Mouse (Mus musculus) testis, postnatal 14 days (tissue): ENCODE data around the gene Ltbp1.
A peak's percentile ranks its signal among the peaks of the same experiment; 100 is the strongest.

Experiments
- DNase-seq: peaks from one replicate; pipeline ENCODE4 v3.0.0; 2021; ENCODE audit warnings: low spot score

The Ltbp1 gene

DNA sequence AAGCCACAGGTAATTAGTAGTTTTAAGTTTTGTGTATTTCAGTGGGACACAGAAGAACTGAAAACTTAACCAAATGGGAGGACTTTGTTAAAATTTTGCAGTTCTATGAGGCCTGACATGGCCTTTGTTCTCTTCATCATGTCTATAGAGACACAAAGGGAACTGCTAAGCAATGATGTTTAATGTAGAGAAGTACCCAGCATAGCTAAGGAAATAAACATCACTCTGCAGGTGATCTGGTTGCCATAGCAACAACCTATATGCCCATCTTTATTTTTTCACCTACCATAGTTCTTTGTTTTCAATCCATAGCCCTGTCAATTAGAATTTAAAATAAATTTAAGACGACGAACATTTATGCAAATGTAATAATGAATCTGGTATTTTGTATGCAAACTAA, 233.3 kb downstream of the Ltbp1 start:
- no peak for DNase-seq

- DNase-seq = no peak
Observed at GRCm38 (mm10) chr17:75239545-75239944, 234.2 kb downstream of the Ltbp1 start.

DNA sequence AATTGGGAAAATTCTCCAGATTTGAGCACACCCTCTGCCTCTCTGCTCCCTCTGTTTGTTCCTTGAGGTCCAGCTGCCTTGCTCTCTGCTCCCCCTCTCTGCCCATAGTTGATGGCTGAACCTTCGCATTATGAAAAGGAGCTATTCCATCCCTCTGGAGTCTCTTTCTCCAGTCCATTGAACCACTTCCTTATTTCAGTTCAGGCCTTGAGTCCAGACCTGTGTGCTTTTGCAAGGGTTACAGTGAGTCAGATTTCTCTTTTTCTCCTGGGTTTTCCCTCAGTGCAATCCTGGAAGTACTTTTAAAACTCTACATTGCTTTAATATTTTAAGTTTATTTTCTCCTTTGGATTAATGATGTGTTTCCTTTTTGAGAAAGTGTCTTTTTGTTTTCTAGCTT, 236.7 kb downstream of the Ltbp1 start:
- DNase-seq = no peak

DNA sequence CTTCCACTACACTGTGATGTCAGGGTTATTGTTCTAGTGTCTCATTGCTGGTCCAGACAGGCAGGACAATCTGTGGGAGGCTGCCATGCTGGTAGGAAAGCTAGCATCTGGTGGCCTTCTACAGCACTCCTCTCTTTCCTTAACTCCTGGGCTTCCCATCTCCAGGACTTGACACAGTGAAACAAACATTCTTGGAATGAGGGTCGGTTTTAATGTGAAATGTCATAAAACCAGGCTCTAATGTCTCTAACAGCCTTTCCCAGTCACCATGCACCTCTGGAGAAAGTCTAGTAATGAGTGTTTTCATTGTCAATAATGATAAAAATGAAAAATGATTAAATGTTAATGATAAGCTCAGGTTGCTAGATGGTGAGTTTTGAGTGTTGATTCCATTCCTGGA, 237.9 kb downstream of the Ltbp1 start:
- DNase-seq = no peak

GRCm38 (mm10) chr17:75244148-75244547, 238.8 kb downstream of the Ltbp1 start:
- no peak for DNase-seq

GRCm38 (mm10) chr17:75245085-75245484, 239.7 kb downstream of the Ltbp1 start:
- no peak for DNase-seq

DNA sequence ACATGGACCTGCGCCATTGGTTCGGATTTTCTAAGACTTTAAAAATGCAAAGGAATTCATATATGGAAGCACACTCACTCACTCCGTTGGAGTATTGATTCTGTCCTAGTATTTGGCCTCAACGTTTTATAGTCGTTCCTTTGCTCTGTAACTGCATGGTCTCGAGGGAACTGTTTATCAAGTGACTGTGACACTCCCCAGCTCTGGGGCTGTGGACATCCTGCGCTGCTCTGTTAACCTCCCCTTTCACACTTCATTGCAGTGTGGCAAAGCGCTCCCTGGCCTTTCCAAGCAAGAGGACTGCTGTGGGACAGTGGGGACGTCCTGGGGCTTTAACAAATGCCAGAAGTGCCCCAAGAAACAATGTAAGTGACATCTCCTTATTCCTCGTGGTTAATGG, 243.3 kb downstream of the Ltbp1 start:
- no peak for DNase-seq

DNA sequence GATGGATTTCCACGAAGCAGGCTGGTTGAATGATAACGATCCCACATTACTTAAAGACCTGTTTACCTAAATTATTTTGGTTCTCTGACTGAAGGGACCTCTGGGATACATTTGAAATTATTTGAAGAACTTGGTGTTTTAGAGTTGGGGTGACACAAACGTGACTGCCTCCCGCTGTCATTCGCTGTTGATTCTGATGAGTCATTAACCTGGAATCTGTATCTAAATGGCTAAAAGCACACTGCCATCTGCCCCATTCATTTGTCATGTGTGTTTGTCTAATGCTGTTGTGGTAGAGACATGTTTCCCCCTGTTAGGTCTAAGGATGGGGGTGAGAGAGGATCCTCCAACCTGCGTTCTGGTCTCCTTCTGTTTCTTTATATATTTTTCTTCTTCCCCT, 245.2 kb downstream of the Ltbp1 start:
- no peak for DNase-seq

DNA sequence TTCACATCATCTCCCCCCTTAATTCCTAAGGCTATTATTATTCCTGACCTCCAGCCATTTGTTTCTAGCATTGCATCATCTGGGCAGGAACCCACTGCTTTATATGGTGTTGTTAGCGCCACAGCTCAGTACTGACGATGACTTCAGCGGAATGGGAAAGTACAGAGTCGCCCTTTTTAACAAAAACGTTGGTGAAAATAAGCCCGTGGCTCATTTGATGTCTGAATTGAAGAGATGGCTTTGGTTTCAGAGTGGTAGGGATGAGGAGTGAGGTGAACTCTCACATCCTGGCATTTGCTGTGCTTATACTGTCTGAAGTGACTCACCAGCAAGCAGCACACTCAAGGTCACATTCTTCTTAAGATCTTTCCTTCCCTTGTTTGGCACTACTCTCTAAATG, 245.7 kb downstream of the Ltbp1 start:
- no peak for DNase-seq

GRCm38 (mm10) chr17:75252540-75252939, 247.2 kb downstream of the Ltbp1 start:
- no peak for DNase-seq

GRCm38 (mm10) chr17:75254909-75255308, 249.5 kb downstream of the Ltbp1 start:
- no peak for DNase-seq

GRCm38 (mm10) chr17:75255967-75256366, 250.6 kb downstream of the Ltbp1 start:
- DNase-seq = no peak

- DNase-seq = no peak
Observed at GRCm38 (mm10) chr17:75258427-75258826, 253.1 kb downstream of the Ltbp1 start.

- DNase-seq = no peak
Observed at GRCm38 (mm10) chr17:75263336-75263990, 258.1 kb downstream of the Ltbp1 start.

- DNase-seq = no peak
Observed at GRCm38 (mm10) chr17:75268506-75268905, 263.1 kb downstream of the Ltbp1 start.

DNA sequence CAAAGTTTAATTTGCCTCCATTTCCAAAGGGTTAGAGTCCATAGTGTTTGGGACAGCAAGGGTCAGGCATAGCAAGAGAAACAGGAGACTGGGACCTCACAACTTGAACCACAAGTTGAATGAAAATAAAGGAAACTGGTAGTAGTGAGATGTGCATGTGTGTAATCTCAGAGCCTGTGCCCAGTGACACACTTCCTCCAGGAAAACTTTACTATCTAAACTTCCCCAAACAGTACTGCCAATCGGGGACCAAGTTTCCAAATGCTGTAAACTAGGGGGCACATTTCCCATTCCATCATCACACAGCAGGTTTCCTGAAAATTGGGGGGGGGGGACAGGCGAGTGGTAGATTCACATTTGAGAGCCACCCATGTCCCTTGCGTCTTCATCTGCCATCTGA, 267.1 kb downstream of the Ltbp1 start:
- DNase-seq = no peak

GRCm38 (mm10) chr17:75273272-75273671, 267.9 kb downstream of the Ltbp1 start:
- DNase-seq = no peak

DNA sequence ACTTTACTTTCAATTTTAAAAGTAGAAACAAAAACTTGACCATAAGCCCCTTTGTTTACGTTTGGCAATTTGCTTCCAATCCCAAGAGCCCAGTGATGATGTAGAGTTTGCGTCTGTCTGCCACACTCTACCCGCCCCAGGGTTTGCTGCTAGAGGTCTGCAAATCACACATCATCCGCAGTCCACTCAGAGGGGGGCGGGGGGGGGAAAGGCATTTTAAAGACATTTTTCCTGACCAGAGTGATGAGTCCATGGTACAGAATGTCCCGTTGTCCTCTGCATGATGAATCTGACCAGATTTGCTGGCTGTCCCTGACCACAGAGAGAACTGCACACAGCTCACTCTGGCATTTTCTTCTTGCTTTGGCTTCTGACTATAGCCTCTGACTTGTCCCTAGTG, 269.9 kb downstream of the Ltbp1 start:
- no peak for DNase-seq

- DNase-seq = no peak
Observed at GRCm38 (mm10) chr17:75278106-75278505, 272.7 kb downstream of the Ltbp1 start.

GRCm38 (mm10) chr17:75278561-75278960, 273.2 kb downstream of the Ltbp1 start:
- no peak for DNase-seq

- no peak for DNase-seq
Observed at GRCm38 (mm10) chr17:75281345-75281744, 276.0 kb downstream of the Ltbp1 start.

DNA sequence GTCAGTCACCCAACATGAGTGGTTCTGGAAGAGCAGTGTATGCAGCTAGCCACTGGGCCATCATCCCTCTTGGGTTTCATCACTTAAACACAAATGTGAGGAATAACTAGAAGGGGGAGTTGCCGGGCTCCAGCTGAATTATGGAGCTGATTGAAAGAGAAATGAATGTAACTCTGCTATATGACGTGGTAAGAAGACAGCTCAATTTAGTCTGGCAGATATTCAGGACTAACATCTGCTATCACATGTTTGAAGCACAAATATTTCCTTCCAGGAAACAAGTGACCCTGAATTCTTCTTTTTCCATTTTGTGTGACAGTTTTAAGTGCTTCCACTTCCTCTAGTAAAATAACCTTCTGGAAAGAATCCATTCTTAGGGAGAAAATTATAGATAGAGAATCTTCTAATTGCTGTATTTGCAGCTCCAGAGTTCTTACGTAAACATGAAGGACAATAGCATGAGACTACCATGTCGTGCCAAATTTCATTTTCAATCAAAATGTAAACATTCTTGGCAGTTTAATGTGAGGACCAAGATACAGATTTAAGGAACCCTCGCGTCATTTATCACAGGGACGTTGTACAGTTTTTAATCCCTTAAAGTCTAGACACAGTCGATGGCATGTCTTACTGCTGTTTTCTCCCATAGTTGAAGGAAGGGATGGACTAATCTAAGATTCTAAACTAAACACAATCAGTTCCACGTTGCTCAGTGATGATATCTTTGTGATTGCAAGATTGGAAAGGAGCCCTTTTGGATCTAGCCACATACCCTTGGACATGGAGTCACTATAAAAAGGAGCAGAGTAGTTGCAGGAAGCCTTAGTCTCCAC, 279.7 kb downstream of the Ltbp1 start:
- no peak for DNase-seq

DNA sequence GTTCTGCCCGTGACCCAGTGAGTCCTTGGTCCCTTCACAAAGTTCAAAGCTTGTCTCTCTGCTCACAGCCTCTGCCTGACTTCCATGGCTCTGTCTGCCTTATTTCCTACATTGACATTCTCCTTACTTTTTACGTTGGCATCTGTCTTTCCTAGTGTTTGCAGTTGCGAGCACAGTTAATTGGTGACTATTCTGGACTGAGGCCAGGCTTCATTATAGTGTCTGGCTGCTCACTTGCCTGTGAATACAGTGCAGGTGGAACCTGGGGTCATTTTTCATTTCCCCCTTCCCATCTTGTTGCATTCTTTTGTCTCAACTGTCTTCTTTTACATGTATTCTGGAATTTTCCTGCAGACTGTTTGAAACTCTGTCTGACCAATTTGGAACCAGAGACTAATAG, 287.6 kb downstream of the Ltbp1 start:
- no peak for DNase-seq

DNA sequence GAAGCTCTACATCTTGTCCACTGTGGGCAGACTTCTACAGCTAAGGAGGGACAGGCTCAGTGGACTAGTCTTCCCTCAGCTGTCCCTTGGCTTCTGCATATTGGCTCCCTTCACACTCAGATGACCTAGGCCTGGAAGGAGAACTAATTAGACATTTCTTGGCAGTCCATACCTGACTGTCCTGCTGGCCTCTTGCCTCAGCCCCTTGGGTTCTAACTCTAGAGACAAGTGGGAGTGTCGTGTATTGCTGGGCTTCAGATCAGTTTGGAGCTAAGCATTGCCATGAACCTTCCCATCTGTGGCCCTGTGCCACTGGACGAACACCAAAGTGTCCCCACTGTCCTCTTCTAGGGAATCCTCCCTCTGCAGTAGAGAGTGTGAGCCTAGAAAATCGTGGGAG, 288.4 kb downstream of the Ltbp1 start:
- DNase-seq = peak; percentile 43
